Mouse (Mus musculus) hindbrain, embryonic 16.5 days (tissue): ENCODE measurements at regions not wholly inside any gene's neighbourhood (a gene's known extent, or its start where the extent isn't known, plus 50 kb on each side); places are given as distances from the start of the nearest gene placed in this dataset.

Source experiments
- ATAC-seq: fragments of 200-750 bp; cut with Nextera tagmentation; 2 replicates; pipeline ENCODE4 v1.8.0; 2017; ENCODE audit warnings: moderate TSS enrichment, moderate library complexity
- H3K27ac ChIP-seq: fragments of 300-500 bp; sonication (generic); 2 replicates; pipeline ENCODE4 v1.5.1; 2014; ENCODE audit warnings: low read depth, mild to moderate bottlenecking, control low read depth, low read length, moderate library complexity
- H3K27me3 ChIP-seq: fragments of 300-500 bp; sonication (generic); replicated peaks from 2 replicates; pipeline ENCODE4 v1.6.1; 2014; ENCODE audit warnings: low read length; ENCODE audit not compliant: control insufficient read depth, insufficient read depth
- H3K36me3 ChIP-seq: fragments of 300-500 bp; sonication (generic); 2 replicates; pipeline ENCODE4 v1.6.1; 2014; ENCODE audit warnings: mild to moderate bottlenecking, low read length, moderate library complexity, mixed read lengths; ENCODE audit not compliant: control insufficient read depth, insufficient read depth
- H3K4me1 ChIP-seq: fragments of 300-500 bp; sonication (generic); 2 replicates; pipeline ENCODE4 v1.6.1; 2014; ENCODE audit warnings: low read depth, low read length; ENCODE audit not compliant: control insufficient read depth, insufficient read depth
- H3K4me2 ChIP-seq: fragments of 300-500 bp; sonication (generic); 2 replicates; pipeline ENCODE4 v1.6.1; 2014; ENCODE audit warnings: mild to moderate bottlenecking, low read length, control low read depth, moderate library complexity
- H3K4me3 ChIP-seq: fragments of 300-500 bp; sonication (generic); 2 replicates; pipeline ENCODE4 v1.5.1; 2014; ENCODE audit warnings: mild to moderate bottlenecking, low read length, control low read depth, moderate library complexity
- H3K9ac ChIP-seq: fragments of 300-500 bp; sonication (generic); 2 replicates; pipeline ENCODE4 v1.6.1; 2014; ENCODE audit warnings: low read depth, mild to moderate bottlenecking, control low read depth, low read length, moderate library complexity
- H3K9me3 ChIP-seq: fragments of 300-500 bp; sonication (generic); 2 replicates; pipeline ENCODE4 v1.6.1; 2014; ENCODE audit warnings: mild to moderate bottlenecking, low read length, moderate library complexity; ENCODE audit not compliant: control insufficient read depth
- WGBS: fragments of 180-500 bp; shearing (Covaris S2); extraction: QIAGEN DNeasy Blood & Tissue Kit; methylation state at CpG from one replicate; pipeline ENCODE4 v1.1.7; 2014; 5-methylcytosine and 5-hydroxymethylcytosine counted together

GRCm38 (mm10) chr13:102640171-102640570 is 53.2 kb upstream of the Cd180 start:
- Histone ChIP-seq H3K9ac (no peak overlapping the region), H3K27me3 (no peaks in the 10 kb centered on the region), H3K4me3 (no peak overlapping the region), H3K4me2 (no peak overlapping the region), H3K4me1 (peaks cover 6% of the 10 kb centered on the region; the same call in 1 of the 2 replicates), H3K27ac (no peak overlapping the region), H3K36me3 (no peaks in the 10 kb centered on the region), H3K9me3 (no peaks in the 10 kb centered on the region)
- 55% methylated on average over 3 of the region's 3 CpGs for WGBS
- ATAC-seq, result no peak
